Mouse (Mus musculus) limb, embryonic 14.5 days (tissue): ENCODE measurements around the gene Fat3. TPM values are rescaled to one million over a fixed set of nuclear protein-coding genes. Genes with fewer than 3 reads are reported as not detected.

Source experiments
- ATAC-seq: fragments of 200-750 bp; cut with Nextera tagmentation; 2 replicates; pipeline ENCODE4 v1.8.0; 2017; ENCODE audit warnings: low read depth, moderate number of reproducible peaks, moderate TSS enrichment; ENCODE audit not compliant: low FRiP score
- DNase-seq: peaks from one replicate; pipeline ENCODE4 v3.0.0-alpha.2; 2015; ENCODE audit warnings: low spot score
- H3K27ac ChIP-seq: fragments of 300-500 bp; sonication (generic); replicated peaks from 2 replicates; pipeline ENCODE4 v1.5.1; 2014; ENCODE audit warnings: low read depth, mild to moderate bottlenecking, low read length, moderate library complexity, mixed read lengths
- H3K27me3 ChIP-seq: fragments of 300-500 bp; sonication (generic); 2 replicates; pipeline ENCODE4 v1.6.1; 2014; ENCODE audit warnings: low read length, mixed read lengths; ENCODE audit not compliant: control insufficient read depth, insufficient read depth
- H3K36me3 ChIP-seq: fragments of 300-500 bp; sonication (generic); 2 replicates; pipeline ENCODE4 v1.6.1; 2014; ENCODE audit warnings: mild to moderate bottlenecking, low read length, moderate library complexity, mixed read lengths; ENCODE audit not compliant: control insufficient read depth, insufficient read depth
- H3K4me1 ChIP-seq: fragments of 300-500 bp; sonication (generic); 2 replicates; pipeline ENCODE4 v1.6.1; 2014; ENCODE audit warnings: antibody characterized with exemption, low read length, mixed read lengths; ENCODE audit not compliant: control insufficient read depth, insufficient read depth
- H3K4me2 ChIP-seq: fragments of 300-500 bp; sonication (generic); replicated peaks from 2 replicates; pipeline ENCODE4 v1.6.1; 2014; ENCODE audit warnings: low read depth, mild to moderate bottlenecking, low read length, moderate library complexity; ENCODE audit not compliant: severe bottlenecking
- H3K4me3 ChIP-seq: fragments of 300-500 bp; sonication (generic); replicated peaks from 2 replicates; pipeline ENCODE4 v1.5.1; 2014; ENCODE audit warnings: low read length
- H3K9ac ChIP-seq: fragments of 300-500 bp; sonication (generic); 2 replicates; pipeline ENCODE4 v1.6.1; 2014; ENCODE audit warnings: mild to moderate bottlenecking, low read depth, low read length, moderate library complexity; ENCODE audit not compliant: severe bottlenecking
- H3K9me3 ChIP-seq: fragments of 300-500 bp; sonication (generic); 2 replicates; pipeline ENCODE4 v1.6.1; 2016; ENCODE audit warnings: low read length; ENCODE audit not compliant: control insufficient read depth
- POLR2A ChIP-seq: fragments of 200-500 bp; IDR thresholded peaks from 2 replicates; pipeline ENCODE4 v1.8.0; 2012; ENCODE audit warnings: inconsistent platforms, mild to moderate bottlenecking, moderate library complexity, borderline replicate concordance; ENCODE audit not compliant: insufficient read depth, insufficient read length; ENCODE audit errors: extremely low read depth
- WGBS: fragments of 180-500 bp; shearing (Covaris S2); extraction: QIAGEN DNeasy Blood & Tissue Kit; methylation state at CpG from one replicate; pipeline ENCODE4 v1.1.7; 2014; 5-methylcytosine and 5-hydroxymethylcytosine counted together
- polyA plus RNA-seq, 2 experiments: library from polyadenylated mRNA; depleted of rRNA in 1 of 2; stranded (reverse) in 1 of 2; unstranded in 1 of 2; fragments of >200 nt; fragmentation: Nextera tagmentation in 1 of 2; extraction: Ambion mirVana in 1 of 2; gene quantifications; 2 replicates each; pipeline versions ENCODE4 v1.2.1 to v1.2.3; 2012 to 2014

Gene Fat3
- polyA plus RNA-seq, 2 experiments: 5.4 to 9.2 TPM

GRCm38 (mm10) chr9:16497361-16497760 lies 3.7 kb downstream of the Fat3 start:
- Histone ChIP-seq H3K36me3 (no peaks in the 10 kb centered on the region), H3K9me3 (no peaks in the 10 kb centered on the region), H3K4me2 (no peak overlapping the region), H3K4me1 (no peaks in the 10 kb centered on the region; the same call in 1 of the 2 replicates), H3K27ac (no peak overlapping the region), H3K9ac (no peak overlapping the region), H3K27me3 (peaks cover 5% of the 10 kb centered on the region; the same call in 1 of the 2 replicates), H3K4me3 (no peak overlapping the region)
- DNase-seq (no peak), ATAC-seq (no peak)
- 98% methylated on average over 1 of the region's 1 CpGs for WGBS
- TF ChIP-seq POLR2A: no peak

GRCm38 (mm10) chr9:16496331-16496730 lies 4.8 kb downstream of the Fat3 start:
- ATAC-seq: no peak
- Histone ChIP-seq H3K9me3 (no peaks in the 10 kb centered on the region), H3K27me3 (peaks cover 3% of the 10 kb centered on the region; the same call in 1 of the 2 replicates), H3K4me3 (no peak overlapping the region), H3K4me1 (no peaks in the 10 kb centered on the region), H3K4me2 (no peak overlapping the region), H3K36me3 (no peaks in the 10 kb centered on the region), H3K9ac (no peak overlapping the region), H3K27ac (no peak overlapping the region)
- WGBS: 84% methylated on average over 3 of the region's 3 CpGs
- no peak for DNase-seq
- TF ChIP-seq POLR2A: no peak

- Histone ChIP-seq H3K36me3 (no peaks in the 10 kb centered on the region), H3K4me2 (no peak overlapping the region), H3K4me3 (no peak overlapping the region), H3K9ac (no peak overlapping the region), H3K4me1 (0 out of 2 replicates have a peak, but pooled peaks cover 2% of the 10 kb centered on the region), H3K27ac (no peak overlapping the region), H3K27me3 (no peaks in the 10 kb centered on the region), H3K9me3 (no peaks in the 10 kb centered on the region)
- ATAC-seq: no peak
- no peak for TF ChIP-seq POLR2A
- WGBS: 32% methylated on average over 3 of the region's 3 CpGs
- DNase-seq: no peak
Measured at GRCm38 (mm10) chr9:16489661-16490060, 11.4 kb downstream of the Fat3 start.

- no peak for DNase-seq
- Histone ChIP-seq H3K36me3 (no peaks in the 10 kb centered on the region), H3K27me3 (no peaks in the 10 kb centered on the region), H3K4me3 (no peak overlapping the region), H3K9ac (no peak overlapping the region), H3K27ac (no peak overlapping the region), H3K4me1 (0 out of 2 replicates have a peak, but pooled peaks cover 2% of the 10 kb centered on the region), H3K4me2 (no peak overlapping the region), H3K9me3 (no peaks in the 10 kb centered on the region)
- ATAC-seq: no peak
- TF ChIP-seq POLR2A: no peak
Measured at GRCm38 (mm10) chr9:16487565-16487964, 13.5 kb downstream of the Fat3 start.

- TF ChIP-seq POLR2A: no peak
- H3K4me1 ChIP-seq: 0 out of 2 replicates have a peak, but pooled peaks cover 2% of the 10 kb centered on the region
- no peak for DNase-seq
- no peak overlapping the region for H3K9ac ChIP-seq
- no peaks in the 10 kb centered on the region for H3K36me3 ChIP-seq
- no peak overlapping the region for H3K4me3 ChIP-seq
- ATAC-seq: no peak
- 77% methylated on average over 1 of the region's 1 CpGs for WGBS
- no peaks in the 10 kb centered on the region for H3K27me3 ChIP-seq
- no peaks in the 10 kb centered on the region for H3K9me3 ChIP-seq
- H3K4me2 ChIP-seq: no peak overlapping the region
- H3K27ac ChIP-seq: no peak overlapping the region
Measured at GRCm38 (mm10) chr9:16486229-16486628, 14.9 kb downstream of the Fat3 start.

- Histone ChIP-seq H3K4me2 (no peak overlapping the region), H3K9me3 (no peaks in the 10 kb centered on the region), H3K27me3 (no peaks in the 10 kb centered on the region), H3K9ac (no peak overlapping the region), H3K4me1 (0 out of 2 replicates have a peak, but pooled peaks cover 2% of the 10 kb centered on the region), H3K4me3 (no peak overlapping the region), H3K36me3 (no peaks in the 10 kb centered on the region), H3K27ac (no peak overlapping the region)
- no peak for DNase-seq
- no peak for ATAC-seq
- no peak for TF ChIP-seq POLR2A
- 49% methylated on average over 4 of the region's 4 CpGs for WGBS
Measured at GRCm38 (mm10) chr9:16485173-16485572, 15.9 kb downstream of the Fat3 start.
